Mouse (Mus musculus): ENCODE measurements around the gene Phc3. TPM values are rescaled to one million over a fixed set of nuclear protein-coding genes. Genes with fewer than 3 reads are reported as not detected.

The Phc3 gene
- polyA plus RNA-seq, 1 experiment from 2014 or later, result 5.6 TPM

DNA sequence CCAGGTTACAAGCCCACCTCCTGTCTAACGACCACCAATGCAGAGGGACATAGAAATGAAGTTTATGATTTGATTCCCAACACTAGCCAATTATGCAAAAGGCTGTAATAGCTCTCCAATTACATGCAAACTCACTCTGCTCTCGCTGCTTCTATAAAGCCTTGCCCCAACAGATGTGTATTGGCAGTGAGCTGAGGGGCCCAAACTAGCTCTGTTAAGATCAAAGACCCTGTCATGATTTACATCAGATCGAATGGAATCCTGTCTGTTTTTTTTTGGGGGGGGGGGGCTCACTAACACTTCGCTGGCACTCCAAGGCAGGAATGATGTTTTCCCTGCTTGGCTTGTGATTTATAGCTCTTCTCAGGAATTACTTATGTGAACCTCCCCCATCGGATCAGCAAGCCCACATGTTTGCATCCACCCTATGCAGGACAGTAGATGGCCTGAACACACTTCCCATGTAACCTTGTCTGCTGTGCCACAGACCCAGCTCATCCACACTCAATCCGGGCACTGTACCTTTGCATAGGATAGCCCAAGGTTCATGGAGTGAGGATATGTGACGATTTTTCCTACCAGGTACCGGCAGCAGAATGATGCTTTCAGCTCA is 13.8 kb upstream of the Phc3 start:
- Histone ChIP-seq H3K9ac (ENCODE audit: low read depth, low read length) (no peak overlapping the region), H3K27ac (ENCODE audit: low read depth, low read length) (no peak overlapping the region), H3K4me2 (no peak overlapping the region), H3K4me1 (replicated peaks; ENCODE audit: control insufficient read depth, insufficient read depth, low read length) (0 out of 2 replicates have a peak, but pooled peaks cover under 1% of the 10 kb centered on the region), H3K9me3 (ENCODE audit: control insufficient read depth, low read length) (no peaks in the 10 kb centered on the region), H3K4me3 (ENCODE audit: low read depth, low read length) (no peak overlapping the region), H3K36me3 (ENCODE audit: control insufficient read depth, insufficient read depth, low read length) (no peaks in the 10 kb centered on the region), H3K27me3 (replicated peaks; ENCODE audit: control insufficient read depth, insufficient read depth, low read length) (no peaks in the 10 kb centered on the region)
- DNase-seq (ENCODE audit: low spot score) (no peak), ATAC-seq (replicated peaks; ENCODE audit: low FRiP score) (no peak)
- WGBS, result 61% methylated on average over 8 of the region's 8 CpGs

DNA sequence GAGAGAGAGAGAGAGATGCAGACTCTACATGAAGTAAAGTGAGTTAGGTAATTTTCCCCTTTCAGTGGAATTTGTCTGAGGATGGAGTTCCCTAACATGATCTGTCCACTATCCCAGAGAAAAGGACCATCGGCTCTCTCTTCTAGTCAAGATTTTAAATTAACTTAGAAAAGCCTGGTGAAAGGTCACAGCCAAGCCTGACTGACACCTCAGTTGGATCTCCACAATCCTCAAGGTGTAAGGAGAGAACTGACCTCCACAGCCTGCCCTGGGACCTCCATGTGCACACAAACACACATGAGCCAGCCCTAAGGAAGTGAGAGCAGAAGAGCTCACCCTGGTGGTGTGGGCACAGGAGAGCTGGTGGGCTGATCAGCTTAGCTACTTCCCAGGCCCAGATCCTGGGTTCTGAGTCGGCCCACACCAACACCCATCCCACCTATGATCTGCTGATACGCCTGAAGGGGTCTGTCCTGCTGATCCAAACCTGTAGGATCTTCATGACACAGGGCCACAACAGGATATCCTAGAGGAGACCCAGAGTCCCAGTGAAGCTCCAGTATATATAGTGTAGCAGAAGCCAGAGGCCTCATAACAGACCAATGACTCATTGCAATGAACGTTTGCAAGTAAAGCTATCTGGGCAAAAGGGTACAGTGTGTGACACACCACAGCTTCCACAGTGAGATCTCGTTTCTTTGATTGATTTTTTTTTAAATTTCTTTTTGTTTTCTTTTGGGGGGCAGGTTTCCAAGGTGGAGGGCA is 12.6 kb upstream of the Phc3 start:
- no peak overlapping the region for H3K4me2 ChIP-seq
- H3K27ac ChIP-seq (ENCODE audit: low read depth, low read length), result no peak overlapping the region
- WGBS, result 72% methylated on average over 5 of the region's 5 CpGs
- no peaks in the 10 kb centered on the region for H3K27me3 ChIP-seq (replicated peaks; ENCODE audit: control insufficient read depth, insufficient read depth, low read length)
- H3K36me3 ChIP-seq (ENCODE audit: control insufficient read depth, insufficient read depth, low read length), result no peaks in the 10 kb centered on the region
- no peak for ATAC-seq (replicated peaks; ENCODE audit: low FRiP score)
- H3K9ac ChIP-seq (ENCODE audit: low read depth, low read length), result no peak overlapping the region
- no peak for DNase-seq (ENCODE audit: low spot score)
- no peaks in the 10 kb centered on the region for H3K4me1 ChIP-seq (replicated peaks; ENCODE audit: control insufficient read depth, insufficient read depth, low read length)
- no peak overlapping the region for H3K4me3 ChIP-seq (ENCODE audit: low read depth, low read length)
- H3K9me3 ChIP-seq (ENCODE audit: control insufficient read depth, low read length), result no peaks in the 10 kb centered on the region

DNA sequence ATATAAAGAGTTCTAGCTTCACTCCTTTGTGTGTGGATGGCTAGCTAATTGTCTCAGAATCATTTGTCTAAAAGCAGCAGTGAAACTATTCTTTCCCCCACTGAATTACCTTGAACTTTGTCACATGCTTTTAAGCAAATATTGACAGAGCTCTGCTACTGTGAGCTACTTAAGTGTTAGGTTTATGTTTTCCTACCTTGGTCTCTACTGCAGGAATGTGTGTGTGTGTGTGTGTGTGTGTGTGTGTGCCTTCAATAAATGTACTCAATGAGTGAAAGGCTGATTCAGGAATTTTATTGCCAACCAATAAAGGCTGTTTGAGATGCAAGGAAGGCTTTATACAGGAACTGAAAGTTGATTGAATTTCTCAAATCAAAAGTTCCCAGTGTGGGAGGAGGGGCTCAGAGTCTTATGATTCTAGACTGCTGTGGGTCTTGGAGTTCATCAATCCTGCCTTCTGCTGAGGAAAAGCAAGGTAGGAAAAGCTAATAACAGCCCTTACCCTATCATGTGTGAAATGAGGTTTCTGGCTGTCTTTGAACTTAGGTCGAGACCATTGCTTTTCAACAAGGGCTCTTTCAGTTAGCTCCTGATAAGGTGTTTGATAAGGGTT is 7.9 kb upstream of the Phc3 start:
- no peaks in the 10 kb centered on the region for H3K36me3 ChIP-seq (ENCODE audit: control insufficient read depth, insufficient read depth, low read length)
- H3K9ac ChIP-seq (ENCODE audit: low read depth, low read length), result no peak overlapping the region
- H3K4me2 ChIP-seq, result no peak overlapping the region
- no peaks in the 10 kb centered on the region for H3K4me1 ChIP-seq (replicated peaks; ENCODE audit: control insufficient read depth, insufficient read depth, low read length)
- DNase-seq (ENCODE audit: low spot score) (no peak), ATAC-seq (replicated peaks; ENCODE audit: low FRiP score) (no peak)
- WGBS, result 29% methylated on average over 1 of the region's 1 CpGs
- H3K9me3 ChIP-seq (ENCODE audit: control insufficient read depth, low read length), result no peaks in the 10 kb centered on the region
- no peak overlapping the region for H3K27ac ChIP-seq (ENCODE audit: low read depth, low read length)
- H3K4me3 ChIP-seq (ENCODE audit: low read depth, low read length), result no peak overlapping the region
- H3K27me3 ChIP-seq (replicated peaks; ENCODE audit: control insufficient read depth, insufficient read depth, low read length), result no peaks in the 10 kb centered on the region

DNA sequence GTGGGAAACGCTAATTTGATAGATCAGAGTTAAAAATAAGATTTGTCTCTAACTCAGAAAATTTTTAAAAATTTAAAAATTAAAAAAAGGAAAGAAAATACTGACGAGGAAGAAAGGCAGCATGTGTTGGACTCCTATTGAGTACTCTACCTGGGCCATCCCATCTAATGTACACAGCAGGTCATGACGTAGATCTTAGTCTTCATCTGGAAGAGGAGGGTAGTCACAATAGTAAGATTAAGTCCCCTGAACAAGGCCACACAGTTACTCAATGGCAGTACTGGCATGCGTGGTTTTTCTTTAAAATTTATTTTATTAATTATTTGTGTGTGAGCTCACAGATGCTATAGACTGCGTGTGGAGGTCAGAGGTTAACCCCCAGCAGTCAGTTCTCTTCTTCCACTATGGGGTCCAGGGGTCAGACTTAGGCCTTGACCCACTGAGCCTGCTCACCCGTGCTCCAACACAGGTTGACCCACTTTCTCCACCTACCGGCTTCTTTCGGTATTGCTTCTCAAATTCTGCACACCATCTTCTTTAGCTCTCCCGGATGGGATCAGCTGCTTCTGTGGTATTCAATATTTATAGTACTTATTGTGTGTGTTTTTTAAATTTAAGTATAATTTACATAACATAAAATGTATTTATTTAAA is 6.0 kb upstream of the Phc3 start:
- peak; percentile 64 for ATAC-seq (replicated peaks; ENCODE audit: low FRiP score)
- 45% methylated on average over 9 of the region's 9 CpGs for WGBS
- H3K27me3 ChIP-seq (replicated peaks; ENCODE audit: control insufficient read depth, insufficient read depth, low read length), result no peaks in the 10 kb centered on the region

DNA sequence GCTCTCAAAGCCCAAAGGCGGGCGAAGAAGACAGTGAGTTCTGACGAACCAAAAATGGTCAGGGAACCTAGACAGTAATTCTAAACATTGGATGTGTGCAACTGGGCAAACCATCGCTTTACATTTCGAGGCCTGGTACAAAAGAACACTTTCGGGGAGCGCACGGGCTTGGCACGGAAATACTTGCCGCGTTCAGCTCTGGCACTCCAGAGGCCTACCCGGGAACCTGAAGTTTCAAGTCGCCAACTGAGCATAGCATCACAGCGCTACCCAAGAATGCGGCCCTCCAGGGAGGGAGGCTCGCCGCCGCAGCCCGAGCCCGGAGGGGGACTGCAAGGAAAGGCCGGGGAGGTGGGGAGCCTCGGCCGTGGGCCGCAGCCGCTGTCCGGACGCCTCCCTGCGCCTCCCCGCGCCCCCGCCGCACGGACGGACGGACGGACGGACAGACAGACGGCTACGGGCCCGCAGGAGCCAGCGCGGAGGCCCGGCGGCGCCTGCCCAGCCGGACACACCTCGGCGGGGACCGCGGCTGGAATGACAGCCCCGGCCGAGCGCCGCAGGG is 603 bp downstream of the Phc3 start:
- H3K4me2 ChIP-seq, result peak overlapping the region; percentile 77
- no peaks in the 10 kb centered on the region for H3K9me3 ChIP-seq (ENCODE audit: control insufficient read depth, low read length)
- DNase-seq (ENCODE audit: low spot score) (peak; percentile 71), ATAC-seq (replicated peaks; ENCODE audit: low FRiP score) (peak; percentile 70)
- peaks cover 19% of the 10 kb centered on the region for H3K36me3 ChIP-seq (ENCODE audit: control insufficient read depth, insufficient read depth, low read length)
- H3K27ac ChIP-seq (ENCODE audit: low read depth, low read length), result peak overlapping the region; percentile 75
- no peaks in the 10 kb centered on the region for H3K27me3 ChIP-seq (replicated peaks; ENCODE audit: control insufficient read depth, insufficient read depth, low read length)
- peaks cover 7% of the 10 kb centered on the region for H3K4me1 ChIP-seq (replicated peaks; ENCODE audit: control insufficient read depth, insufficient read depth, low read length)
- peak overlapping the region; percentile 80 for H3K9ac ChIP-seq (ENCODE audit: low read depth, low read length)
- peak overlapping the region; percentile 81 for H3K4me3 ChIP-seq (ENCODE audit: low read depth, low read length)
- under 1% methylated on average over 51 of the region's 54 CpGs for WGBS

More for the DNA sequence above, 6.0 kb upstream of the Phc3 start:
- no peak overlapping the region for H3K27ac ChIP-seq (ENCODE audit: low read depth, low read length)
- no peak overlapping the region for H3K9ac ChIP-seq (ENCODE audit: low read depth, low read length)
- no peaks in the 10 kb centered on the region for H3K36me3 ChIP-seq (ENCODE audit: control insufficient read depth, insufficient read depth, low read length)
- H3K4me1 ChIP-seq (replicated peaks; ENCODE audit: control insufficient read depth, insufficient read depth, low read length), result no peaks in the 10 kb centered on the region
- no peaks in the 10 kb centered on the region for H3K9me3 ChIP-seq (ENCODE audit: control insufficient read depth, low read length)
- no peak for DNase-seq (ENCODE audit: low spot score)
- H3K4me2 ChIP-seq, result no peak overlapping the region
- H3K4me3 ChIP-seq (ENCODE audit: low read depth, low read length), result no peak overlapping the region

DNA sequence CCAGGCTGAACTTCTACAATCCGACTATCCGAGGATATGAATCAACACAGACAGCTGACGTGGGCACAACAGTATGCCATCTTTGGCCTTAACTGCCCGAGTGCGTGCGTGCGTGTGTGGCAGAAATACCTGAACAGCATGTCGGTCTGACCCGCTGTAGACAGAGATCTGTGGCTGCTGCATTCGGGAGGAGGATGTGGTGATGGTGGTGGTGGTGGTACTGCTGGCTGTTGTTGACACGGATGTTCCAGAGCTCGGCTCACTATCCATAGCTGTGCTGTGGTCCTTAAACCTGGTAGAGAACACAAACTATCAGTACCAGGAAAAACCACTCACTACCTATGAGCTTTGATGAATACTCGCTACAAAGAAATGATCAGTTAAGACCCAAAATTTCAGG is 3.6 kb downstream of the Phc3 start:
- Histone ChIP-seq H3K9ac (ENCODE audit: low read depth, low read length) (no peak overlapping the region), H3K4me3 (ENCODE audit: low read depth, low read length) (no peak overlapping the region), H3K36me3 (ENCODE audit: control insufficient read depth, insufficient read depth, low read length) (peaks cover 29% of the 10 kb centered on the region), H3K27me3 (replicated peaks; ENCODE audit: control insufficient read depth, insufficient read depth, low read length) (no peaks in the 10 kb centered on the region), H3K27ac (ENCODE audit: low read depth, low read length) (no peak overlapping the region), H3K4me2 (no peak overlapping the region), H3K9me3 (ENCODE audit: control insufficient read depth, low read length) (no peaks in the 10 kb centered on the region), H3K4me1 (replicated peaks; ENCODE audit: control insufficient read depth, insufficient read depth, low read length) (peaks cover 7% of the 10 kb centered on the region)
- DNase-seq (ENCODE audit: low spot score), result no peak
- no peak for ATAC-seq (replicated peaks; ENCODE audit: low FRiP score)
- 93% methylated on average over 13 of the region's 13 CpGs for WGBS

DNA sequence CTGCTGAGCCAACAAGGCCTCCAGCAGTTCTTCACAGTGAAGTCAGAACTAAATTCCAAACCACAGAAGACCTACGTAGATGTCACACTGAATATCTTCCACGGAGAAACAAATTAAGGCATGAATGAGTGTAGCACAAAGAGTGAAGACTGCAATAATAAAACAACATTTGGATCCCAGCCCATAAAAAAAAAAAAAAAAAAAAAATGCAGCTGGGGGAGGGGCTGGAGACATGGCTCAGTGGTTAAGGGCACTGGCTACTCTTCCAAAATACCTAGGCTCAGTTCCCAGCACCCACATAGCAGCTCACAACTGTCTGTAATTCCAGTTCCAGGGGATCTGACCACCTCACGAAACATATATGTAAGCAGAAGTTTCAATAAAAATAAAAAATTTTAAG is 5.0 kb downstream of the Phc3 start:
- no peak for ATAC-seq (replicated peaks; ENCODE audit: low FRiP score)

DNA sequence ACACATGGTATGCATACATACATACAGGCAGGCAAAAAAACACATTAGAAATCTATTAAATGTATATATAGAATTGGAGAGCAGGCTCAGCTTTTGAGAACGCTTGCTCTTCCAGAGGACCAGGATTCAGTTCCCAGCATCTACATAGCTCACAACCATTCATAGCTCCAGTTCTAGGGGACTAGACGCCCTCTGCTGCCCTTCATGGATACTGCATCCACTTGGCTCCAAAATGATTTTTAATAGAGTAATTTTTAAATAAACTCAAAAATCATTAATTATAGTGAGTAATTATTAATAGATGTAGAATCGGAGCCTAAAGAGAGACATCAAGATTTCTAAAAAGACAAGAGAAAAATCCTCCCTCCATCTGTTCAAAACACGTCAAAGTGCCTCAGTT is 6.1 kb downstream of the Phc3 start:
- 91% methylated on average over 4 of the region's 4 CpGs for WGBS
- ATAC-seq (replicated peaks; ENCODE audit: low FRiP score), result no peak
- peaks cover 33% of the 10 kb centered on the region for H3K36me3 ChIP-seq (ENCODE audit: control insufficient read depth, insufficient read depth, low read length)

More for the DNA sequence above, 5.0 kb downstream of the Phc3 start:
- Histone ChIP-seq H3K4me1 (replicated peaks; ENCODE audit: control insufficient read depth, insufficient read depth, low read length) (peaks cover 7% of the 10 kb centered on the region), H3K4me2 (no peak overlapping the region), H3K27me3 (replicated peaks; ENCODE audit: control insufficient read depth, insufficient read depth, low read length) (no peaks in the 10 kb centered on the region), H3K4me3 (ENCODE audit: low read depth, low read length) (no peak overlapping the region), H3K9ac (ENCODE audit: low read depth, low read length) (no peak overlapping the region), H3K27ac (ENCODE audit: low read depth, low read length) (no peak overlapping the region), H3K9me3 (ENCODE audit: control insufficient read depth, low read length) (no peaks in the 10 kb centered on the region), H3K36me3 (ENCODE audit: control insufficient read depth, insufficient read depth, low read length) (peaks cover 33% of the 10 kb centered on the region)
- WGBS, result 91% methylated on average over 3 of the region's 3 CpGs
- no peak for DNase-seq (ENCODE audit: low spot score)

More for the DNA sequence above, 6.1 kb downstream of the Phc3 start:
- Histone ChIP-seq H3K27ac (ENCODE audit: low read depth, low read length) (no peak overlapping the region), H3K4me3 (ENCODE audit: low read depth, low read length) (no peak overlapping the region), H3K27me3 (replicated peaks; ENCODE audit: control insufficient read depth, insufficient read depth, low read length) (no peaks in the 10 kb centered on the region), H3K4me2 (no peak overlapping the region), H3K4me1 (replicated peaks; ENCODE audit: control insufficient read depth, insufficient read depth, low read length) (peaks cover 4% of the 10 kb centered on the region), H3K9ac (ENCODE audit: low read depth, low read length) (no peak overlapping the region), H3K9me3 (ENCODE audit: control insufficient read depth, low read length) (no peaks in the 10 kb centered on the region)
- DNase-seq (ENCODE audit: low spot score), result no peak

Measured in liver, embryonic 11.5 days (tissue).